Mouse (Mus musculus) ES-Bruce4 (cell line): ENCODE results near the gene Aqp11.

Experiments
- CTCF ChIP-seq: IDR thresholded peaks from one replicate; pipeline ENCODE4 v1.8.1; 2011; ENCODE audit warnings: low read depth, low read length
- EP300 ChIP-seq: IDR thresholded peaks from 2 replicates; pipeline ENCODE4 v1.6.1; 2011; ENCODE audit warnings: low read depth, low read length; ENCODE audit not compliant: insufficient read depth
- POLR2A ChIP-seq: IDR thresholded peaks from one replicate; pipeline ENCODE4 v1.8.1; 2011; ENCODE audit warnings: low read length; ENCODE audit not compliant: insufficient read depth

DNA sequence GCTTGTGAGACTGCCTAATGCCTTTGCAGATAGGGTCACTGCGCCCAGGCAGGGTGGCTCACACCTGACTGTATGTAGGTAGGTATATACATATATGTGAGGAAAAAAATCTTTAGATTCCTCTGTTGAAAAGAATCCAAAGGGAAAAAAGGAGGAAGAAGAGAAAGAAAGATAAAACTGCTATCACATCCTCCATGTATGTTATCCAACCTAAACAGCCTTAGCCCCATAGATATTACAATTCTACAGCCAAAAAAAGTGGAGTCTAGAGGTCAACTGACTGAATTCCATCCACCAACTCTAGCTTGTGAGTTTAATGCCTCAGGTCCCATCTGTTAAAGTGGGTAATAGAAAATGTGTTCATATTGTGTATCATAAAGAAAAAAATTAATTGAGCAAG is 42.6 kb downstream of the Aqp11 start:
- no peak for TF ChIP-seq CTCF
- TF ChIP-seq POLR2A = no peak
- no peak for TF ChIP-seq EP300
